Mouse (Mus musculus): ENCODE data around the gene Med16. TPM values are rescaled to one million over a fixed set of nuclear protein-coding genes. Genes with fewer than 3 reads are reported as not detected.

Med16 gene
- polyA plus RNA-seq, 1 experiment from 2014 or later, result 34.8 TPM

- no peak overlapping the region for H3K4me3 ChIP-seq
Observed at GRCm38 (mm10) chr10:79932736-79933135, 24.0 kb upstream of the Med16 start.

GRCm38 (mm10) chr10:79931797-79932196, 23.1 kb upstream of the Med16 start:
- WGBS, result 82% methylated on average over 9 of the region's 9 CpGs
- H3K4me3 ChIP-seq, result no peak overlapping the region
- no peak overlapping the region for H3K9ac ChIP-seq
- no peak for ATAC-seq (replicated peaks; ENCODE audit: insufficient number of reproducible peaks, insufficient read depth, low FRiP score, low read depth)
- no peaks in the 10 kb centered on the region for H3K27me3 ChIP-seq
- H3K36me3 ChIP-seq, result peaks cover 12% of the 10 kb centered on the region
- no peak overlapping the region for H3K4me2 ChIP-seq
- no peaks in the 10 kb centered on the region for H3K9me3 ChIP-seq (replicated peaks)
- peaks cover 75% of the 10 kb centered on the region for H3K4me1 ChIP-seq (replicated peaks)
- H3K27ac ChIP-seq, result no peak overlapping the region

More at GRCm38 (mm10) chr10:79932736-79933135, 24.0 kb upstream of the Med16 start:
- ATAC-seq (replicated peaks; ENCODE audit: insufficient number of reproducible peaks, insufficient read depth, low FRiP score, low read depth), result no peak
- Histone ChIP-seq H3K27ac (0 out of 2 replicates have a peak overlapping the region, but pooled peaks have one; percentile 13), H3K9ac (no peak overlapping the region), H3K4me2 (peak overlapping the region; percentile 5; the same call in 1 of the 2 replicates), H3K4me1 (replicated peaks) (peaks cover 85% of the 10 kb centered on the region), H3K9me3 (replicated peaks) (no peaks in the 10 kb centered on the region), H3K27me3 (no peaks in the 10 kb centered on the region), H3K36me3 (peaks cover 12% of the 10 kb centered on the region)
- WGBS, result 16% methylated on average over 8 of the region's 8 CpGs

GRCm38 (mm10) chr10:79930826-79931186, 22.1 kb upstream of the Med16 start:
- Histone ChIP-seq H3K36me3 (peaks cover 12% of the 10 kb centered on the region), H3K9me3 (replicated peaks) (no peaks in the 10 kb centered on the region), H3K27me3 (no peaks in the 10 kb centered on the region), H3K4me2 (no peak overlapping the region), H3K4me3 (no peak overlapping the region), H3K27ac (no peak overlapping the region), H3K9ac (no peak overlapping the region), H3K4me1 (replicated peaks) (peaks cover 72% of the 10 kb centered on the region)
- ATAC-seq (replicated peaks; ENCODE audit: insufficient number of reproducible peaks, insufficient read depth, low FRiP score, low read depth), result no peak
- WGBS, result 89% methylated on average over 16 of the region's 16 CpGs

- no peaks in the 10 kb centered on the region for H3K9me3 ChIP-seq (replicated peaks)
- H3K4me2 ChIP-seq, result no peak overlapping the region
- ATAC-seq (replicated peaks; ENCODE audit: insufficient number of reproducible peaks, insufficient read depth, low FRiP score, low read depth), result no peak
- peaks cover 70% of the 10 kb centered on the region for H3K4me1 ChIP-seq (replicated peaks)
- no peak overlapping the region for H3K4me3 ChIP-seq
- H3K9ac ChIP-seq, result no peak overlapping the region
- H3K36me3 ChIP-seq, result peaks cover 12% of the 10 kb centered on the region
- no peaks in the 10 kb centered on the region for H3K27me3 ChIP-seq
- H3K27ac ChIP-seq, result peak overlapping the region; percentile 12; the same call in 1 of the 2 replicates
- WGBS, result 80% methylated on average over 18 of the region's 18 CpGs
Observed at GRCm38 (mm10) chr10:79929967-79930825, 21.5 kb upstream of the Med16 start.

- H3K9ac ChIP-seq, result 0 out of 2 replicates have a peak overlapping the region, but pooled peaks have one; percentile 10
- H3K27me3 ChIP-seq, result no peaks in the 10 kb centered on the region
- peak overlapping the region; percentile 80 for H3K4me2 ChIP-seq
- H3K4me3 ChIP-seq, result peak overlapping the region; percentile 83
- no peak for ATAC-seq (replicated peaks; ENCODE audit: insufficient number of reproducible peaks, insufficient read depth, low FRiP score, low read depth)
- H3K27ac ChIP-seq, result peak overlapping the region; percentile 40
- peaks cover 63% of the 10 kb centered on the region for H3K4me1 ChIP-seq (replicated peaks)
- H3K9me3 ChIP-seq (replicated peaks), result no peaks in the 10 kb centered on the region
- WGBS, result 26% methylated on average over 9 of the region's 9 CpGs
- peaks cover 12% of the 10 kb centered on the region for H3K36me3 ChIP-seq
Observed at GRCm38 (mm10) chr10:79928907-79929701, 20.4 kb upstream of the Med16 start.

- H3K36me3 ChIP-seq, result peaks cover 12% of the 10 kb centered on the region
- H3K9ac ChIP-seq, result peak overlapping the region; percentile 92
- peaks cover 5% of the 10 kb centered on the region for H3K27me3 ChIP-seq
- peak overlapping the region; percentile 80 for H3K4me2 ChIP-seq
- H3K4me1 ChIP-seq (replicated peaks), result peaks cover 54% of the 10 kb centered on the region
- no peaks in the 10 kb centered on the region for H3K9me3 ChIP-seq (replicated peaks)
- ATAC-seq (replicated peaks; ENCODE audit: insufficient number of reproducible peaks, insufficient read depth, low FRiP score, low read depth), result no peak
- WGBS, result under 1% methylated on average over 29 of the region's 29 CpGs
- H3K27ac ChIP-seq, result peak overlapping the region; percentile 95
- peak overlapping the region; percentile 83 for H3K4me3 ChIP-seq
Observed at GRCm38 (mm10) chr10:79928030-79928694, 19.4 kb upstream of the Med16 start.

- H3K9ac ChIP-seq, result peak overlapping the region; percentile 92
- peak overlapping the region; percentile 80 for H3K4me2 ChIP-seq
- H3K36me3 ChIP-seq, result peaks cover 12% of the 10 kb centered on the region
- ATAC-seq (replicated peaks; ENCODE audit: insufficient number of reproducible peaks, insufficient read depth, low FRiP score, low read depth), result peak; percentile 39; the same call in 1 of the 2 replicates
- H3K9me3 ChIP-seq (replicated peaks), result no peaks in the 10 kb centered on the region
- peaks cover 47% of the 10 kb centered on the region for H3K4me1 ChIP-seq (replicated peaks)
- peak overlapping the region; percentile 95 for H3K27ac ChIP-seq
- WGBS, result under 1% methylated on average over 54 of the region's 54 CpGs
- H3K4me3 ChIP-seq, result peak overlapping the region; percentile 83
- peaks cover 12% of the 10 kb centered on the region for H3K27me3 ChIP-seq
Observed at GRCm38 (mm10) chr10:79927324-79928029, 18.8 kb upstream of the Med16 start.

GRCm38 (mm10) chr10:79926491-79927323, 18.0 kb upstream of the Med16 start, which contains the start of gene Arid3a:
TSS of gene Arid3a (plus strand) at chr10:79927043.
- peaks cover 43% of the 10 kb centered on the region for H3K4me1 ChIP-seq (replicated peaks)
- peaks cover 20% of the 10 kb centered on the region for H3K27me3 ChIP-seq
- no peaks in the 10 kb centered on the region for H3K9me3 ChIP-seq (replicated peaks)
- ATAC-seq (replicated peaks; ENCODE audit: insufficient number of reproducible peaks, insufficient read depth, low FRiP score, low read depth), result peak; percentile 61
- peak within 1 kb of the TSS; percentile 95 for H3K27ac ChIP-seq
- peak within 1 kb of the TSS; percentile 80 for H3K4me2 ChIP-seq
- H3K36me3 ChIP-seq, result peaks cover 10% of the 10 kb centered on the region
- H3K9ac ChIP-seq, result peak within 1 kb of the TSS; percentile 92
- under 1% methylated on average over 63 of the region's 63 CpGs for WGBS
- peak within 1 kb of the TSS; percentile 83 for H3K4me3 ChIP-seq

- peaks cover 3% of the 10 kb centered on the region; the same call in 1 of the 2 replicates for H3K36me3 ChIP-seq
- peaks cover 28% of the 10 kb centered on the region for H3K27me3 ChIP-seq
- peak overlapping the region; percentile 92 for H3K9ac ChIP-seq
- peak overlapping the region; percentile 83 for H3K4me3 ChIP-seq
- no peaks in the 10 kb centered on the region for H3K9me3 ChIP-seq (replicated peaks)
- peaks cover 47% of the 10 kb centered on the region for H3K4me1 ChIP-seq (replicated peaks)
- H3K4me2 ChIP-seq, result peak overlapping the region; percentile 80
- no peak for ATAC-seq (replicated peaks; ENCODE audit: insufficient number of reproducible peaks, insufficient read depth, low FRiP score, low read depth)
- whole genome bisulfite sequencing, result 4% methylated on average over 14 of the region's 15 CpGs
- peak overlapping the region; percentile 95 for H3K27ac ChIP-seq
Observed at GRCm38 (mm10) chr10:79925785-79926490, 17.2 kb upstream of the Med16 start.

Measured in heart, embryonic 15.5 days (tissue).